Mouse (Mus musculus): ENCODE measurements at regions not wholly inside any gene's neighbourhood (a gene's known extent, or its start where the extent isn't known, plus 50 kb on each side); places are given as distances from the start of the nearest gene placed in this dataset.
"Not testable (repeated sequence)": the region's sequence is repeated elsewhere in the genome, so short reads cannot be mapped to it uniquely, and the experiment has no call there.

DNA sequence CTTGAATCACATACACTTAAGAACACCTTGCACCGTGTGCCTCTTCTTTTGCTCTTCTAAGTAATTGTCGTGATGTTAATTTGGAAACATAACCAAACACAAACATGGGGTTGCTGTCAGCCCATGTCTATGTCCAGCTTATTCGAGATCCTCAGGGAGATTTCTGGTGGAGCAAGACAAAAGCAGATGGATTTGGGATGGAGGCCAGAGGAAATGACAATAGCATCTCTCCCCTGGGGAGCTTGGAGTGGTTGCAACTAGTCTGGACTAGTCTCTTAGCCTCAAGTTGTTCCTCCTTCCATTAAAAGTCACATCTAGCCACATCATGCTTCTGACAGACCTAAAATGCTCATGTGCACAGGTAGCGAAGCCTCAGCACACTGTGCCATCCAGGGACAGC, 161.0 kb downstream of the Tomm20 start:
- DNase-seq (ENCODE audit: low read depth), result no peak
- TF ChIP-seq POLR2A (IDR thresholded peaks at IDR 0.05; ENCODE audit: borderline replicate concordance, extremely low read depth, insufficient read depth, insufficient read length, poor library complexity, severe bottlenecking) (no peak), CTCF (IDR thresholded peaks at IDR 0.05; ENCODE audit: borderline replicate concordance, extremely low read depth, insufficient read depth, insufficient read length) (no peak)

DNA sequence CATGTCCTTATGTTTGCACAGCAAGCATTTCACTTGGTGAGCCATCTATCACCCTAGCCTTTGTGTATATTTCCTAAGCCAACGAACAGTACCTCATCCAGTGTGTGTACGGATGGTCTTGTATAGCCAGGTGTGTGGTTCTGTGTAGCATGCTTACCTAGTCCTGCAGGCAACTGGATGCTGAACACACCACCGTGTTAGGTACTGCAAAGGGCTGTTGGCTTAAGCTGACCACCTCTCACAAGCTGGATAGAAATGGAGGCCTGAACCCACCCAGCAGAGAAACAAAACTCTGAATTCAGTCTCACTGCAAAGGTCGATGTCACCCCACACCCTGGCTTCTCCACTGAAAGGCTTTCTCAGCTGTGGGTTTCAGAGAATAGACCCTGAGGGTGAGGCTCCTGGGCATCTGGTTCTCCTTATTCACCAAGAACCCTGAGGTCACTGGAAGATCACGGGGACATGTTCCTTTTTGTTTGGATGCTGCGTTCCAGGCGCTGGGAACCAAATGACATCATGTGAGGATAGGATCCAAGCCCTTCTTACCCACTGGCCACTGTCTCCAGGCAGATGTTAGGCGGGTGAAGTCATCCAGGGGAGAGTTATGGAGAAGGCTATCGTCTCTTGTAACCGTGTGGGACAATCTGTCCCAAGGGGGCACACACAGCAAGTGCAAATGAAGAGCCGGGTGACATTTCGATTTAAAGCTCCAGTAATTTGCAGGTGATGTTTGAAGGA, 161.8 kb downstream of the Tomm20 start:
- DNase-seq (ENCODE audit: low read depth), result no peak
- no peak for TF ChIP-seq POLR2A (IDR thresholded peaks at IDR 0.05; ENCODE audit: borderline replicate concordance, extremely low read depth, insufficient read depth, insufficient read length, poor library complexity, severe bottlenecking)
- no peak for TF ChIP-seq CTCF (IDR thresholded peaks at IDR 0.05; ENCODE audit: borderline replicate concordance, extremely low read depth, insufficient read depth, insufficient read length)

DNA sequence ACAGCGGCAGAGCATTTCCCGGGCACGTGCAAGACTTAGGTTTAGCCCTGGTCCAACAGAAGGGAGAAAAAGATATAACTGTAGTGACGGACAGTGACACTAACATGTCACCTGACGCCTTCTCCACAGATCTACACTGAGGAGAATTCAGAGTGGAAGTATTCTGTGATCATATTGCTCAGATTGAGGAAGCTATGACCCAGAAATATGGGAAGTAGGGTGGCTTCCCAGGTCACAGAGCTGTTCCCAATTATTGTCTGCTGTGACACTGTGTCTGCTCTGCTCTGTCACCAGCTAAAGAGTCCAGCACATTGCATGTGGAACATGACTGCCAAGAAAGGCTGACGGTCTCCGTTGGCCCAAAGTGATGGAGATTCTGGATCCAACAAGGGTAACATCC, 167.0 kb downstream of the Tomm20 start:
- TF ChIP-seq POLR2A (IDR thresholded peaks at IDR 0.05; ENCODE audit: borderline replicate concordance, extremely low read depth, insufficient read depth, insufficient read length, poor library complexity, severe bottlenecking) (no peak), CTCF (IDR thresholded peaks at IDR 0.05; ENCODE audit: borderline replicate concordance, extremely low read depth, insufficient read depth, insufficient read length) (no peak)
- DNase-seq (ENCODE audit: low read depth), result no peak

DNA sequence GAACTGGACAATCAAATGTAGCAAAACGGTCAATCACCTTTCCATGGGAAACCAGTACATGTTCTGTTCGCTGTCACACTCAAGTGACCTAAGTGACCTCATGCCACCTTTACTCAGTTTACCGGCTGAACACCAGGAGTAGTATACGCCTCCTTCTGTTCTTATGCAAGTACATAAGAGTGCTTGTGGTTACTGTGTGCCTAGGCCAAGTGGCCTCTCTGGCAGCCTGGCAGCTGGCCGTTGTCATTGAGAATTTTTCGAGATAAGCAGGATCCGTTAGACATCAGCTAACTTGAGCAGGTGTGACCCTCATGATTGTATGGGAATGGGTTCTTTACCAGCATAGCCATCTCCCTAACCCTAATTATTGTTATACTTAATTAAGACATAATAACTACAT, 167.5 kb downstream of the Tomm20 start:
- no peak for DNase-seq (ENCODE audit: low read depth)
- TF ChIP-seq POLR2A (IDR thresholded peaks at IDR 0.05; ENCODE audit: borderline replicate concordance, extremely low read depth, insufficient read depth, insufficient read length, poor library complexity, severe bottlenecking), result no peak

DNA sequence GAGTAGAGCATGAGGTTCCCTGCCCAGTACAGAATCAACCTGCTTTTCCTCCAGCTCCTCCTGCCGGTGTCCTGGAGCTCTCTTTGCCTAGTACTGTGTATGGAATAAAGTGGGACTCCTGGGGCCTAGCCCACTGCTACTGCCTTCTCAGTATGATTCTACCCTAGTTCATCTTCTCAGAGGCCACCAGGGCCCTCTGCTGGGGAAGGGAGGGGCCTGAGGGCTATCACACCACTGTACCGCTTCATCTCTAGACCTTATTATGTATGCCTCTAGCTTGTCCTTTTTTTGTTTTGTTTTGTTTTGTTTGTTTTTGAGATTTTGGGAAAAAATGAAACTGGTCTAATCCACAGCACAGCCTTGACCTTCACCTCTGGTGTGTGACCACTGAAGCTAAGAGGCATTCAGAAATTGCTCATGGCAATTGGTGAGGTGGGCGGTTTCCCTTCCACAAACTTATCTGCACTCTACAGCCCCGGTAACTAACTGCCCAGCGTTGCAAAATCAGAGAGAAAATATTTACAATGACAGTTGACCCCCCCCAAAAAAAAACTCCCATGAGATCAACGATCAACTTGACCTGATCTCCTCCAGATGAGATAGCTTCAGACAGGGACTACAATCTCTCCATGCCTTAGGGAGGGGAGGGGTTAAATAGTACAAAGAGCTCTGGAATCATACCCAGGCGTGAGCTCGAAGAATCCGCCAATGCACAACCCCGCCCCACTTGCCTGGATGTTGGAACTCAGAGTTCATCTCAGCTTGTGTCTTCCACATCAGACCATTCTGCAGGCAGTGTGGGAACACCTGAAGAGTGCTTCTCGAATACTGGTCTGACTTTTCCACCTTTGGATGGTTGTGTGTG, 168.8 kb downstream of the Tomm20 start:
- no peak for DNase-seq (ENCODE audit: low read depth)
- TF ChIP-seq CTCF (IDR thresholded peaks at IDR 0.05; ENCODE audit: borderline replicate concordance, extremely low read depth, insufficient read depth, insufficient read length) (no peak), POLR2A (IDR thresholded peaks at IDR 0.05; ENCODE audit: borderline replicate concordance, extremely low read depth, insufficient read depth, insufficient read length, poor library complexity, severe bottlenecking) (no peak)

DNA sequence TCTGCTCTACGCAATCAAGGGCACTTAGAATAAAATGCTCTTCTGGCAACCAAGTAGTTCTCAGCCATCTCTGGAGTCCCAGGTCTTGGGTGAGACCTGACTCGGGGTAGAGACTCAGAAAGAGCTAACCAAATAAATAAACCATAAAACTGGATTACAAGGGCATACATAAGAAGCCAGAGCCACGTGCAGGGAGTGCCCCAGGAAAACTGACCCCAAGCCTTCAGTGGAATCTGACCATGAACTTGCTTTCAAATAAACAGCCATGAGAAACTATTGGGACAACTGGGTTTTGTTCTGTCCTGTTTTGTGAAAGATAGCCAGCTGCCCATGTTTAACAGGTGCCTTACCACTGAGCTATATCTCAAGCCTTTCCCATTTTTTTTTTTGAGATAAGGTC, 170.3 kb downstream of the Tomm20 start:
- no peak for DNase-seq (ENCODE audit: low read depth)
- TF ChIP-seq POLR2A (IDR thresholded peaks at IDR 0.05; ENCODE audit: borderline replicate concordance, extremely low read depth, insufficient read depth, insufficient read length, poor library complexity, severe bottlenecking) (no peak), CTCF (IDR thresholded peaks at IDR 0.05; ENCODE audit: borderline replicate concordance, extremely low read depth, insufficient read depth, insufficient read length) (no peak)

DNA sequence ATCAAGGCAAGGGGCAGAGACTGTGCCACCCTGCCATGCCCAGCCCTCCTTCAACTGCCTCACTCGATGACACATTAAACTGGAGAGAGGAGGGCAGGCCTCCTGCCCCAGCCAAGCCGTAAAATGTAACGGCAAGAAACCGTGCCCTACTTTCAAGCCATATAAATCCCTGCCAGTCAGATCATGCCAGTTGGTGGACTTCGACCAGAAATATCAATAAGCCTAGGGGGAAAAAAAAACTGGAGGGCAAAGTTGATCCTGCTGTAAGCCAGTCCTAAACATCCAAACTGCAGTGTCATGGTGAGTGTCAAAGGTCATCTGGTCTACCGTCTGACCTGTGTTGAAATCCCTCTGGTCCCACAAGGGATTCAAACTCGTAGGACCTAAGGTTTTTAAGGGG, 170.8 kb downstream of the Tomm20 start:
- no peak for TF ChIP-seq POLR2A (IDR thresholded peaks at IDR 0.05; ENCODE audit: borderline replicate concordance, extremely low read depth, insufficient read depth, insufficient read length, poor library complexity, severe bottlenecking)
- no peak for TF ChIP-seq CTCF (IDR thresholded peaks at IDR 0.05; ENCODE audit: borderline replicate concordance, extremely low read depth, insufficient read depth, insufficient read length)

DNA sequence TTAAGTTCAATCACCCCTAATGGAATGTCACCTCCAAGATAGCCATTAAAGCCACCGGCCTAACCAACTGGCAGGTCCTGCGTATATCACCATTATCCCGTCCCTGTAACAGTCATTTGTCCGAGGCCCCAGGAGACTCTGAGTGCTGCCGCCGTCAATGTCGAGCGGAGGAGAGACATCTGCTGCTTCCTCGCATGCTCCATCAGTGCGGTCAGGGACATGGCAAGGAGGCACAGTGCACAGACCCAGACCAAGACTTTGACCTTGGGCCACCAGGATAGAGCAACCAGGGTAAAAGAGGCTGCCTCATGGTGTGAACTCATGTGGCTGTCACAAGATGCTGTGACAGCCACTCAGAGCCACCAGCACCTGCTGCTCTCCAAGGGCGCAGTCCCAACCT, 172.9 kb downstream of the Tomm20 start:
- DNase-seq (ENCODE audit: low read depth), result no peak
- no peak for TF ChIP-seq CTCF (IDR thresholded peaks at IDR 0.05; ENCODE audit: borderline replicate concordance, extremely low read depth, insufficient read depth, insufficient read length)

More for the DNA sequence above, 170.8 kb downstream of the Tomm20 start:
- no peak for DNase-seq (ENCODE audit: low read depth)

DNA sequence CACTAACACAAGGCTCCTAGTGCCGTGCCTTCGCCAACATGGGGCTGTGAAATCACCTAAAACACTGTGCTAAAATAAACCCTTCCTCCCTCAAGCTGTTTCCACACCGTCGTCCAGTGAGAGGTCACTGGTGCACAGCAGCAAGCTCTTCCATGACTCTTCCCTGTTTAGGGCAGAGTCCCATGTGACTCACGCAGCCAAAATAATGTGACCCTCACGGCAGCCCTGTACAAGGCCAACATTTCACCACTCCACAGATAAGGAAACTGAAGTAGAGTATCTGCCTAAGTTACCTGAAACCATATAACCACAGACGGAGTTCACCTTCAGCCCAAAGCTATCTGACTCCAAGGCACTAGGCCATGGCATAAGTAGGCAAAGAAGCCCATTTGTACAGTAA, 173.4 kb downstream of the Tomm20 start:
- no peak for TF ChIP-seq CTCF (IDR thresholded peaks at IDR 0.05; ENCODE audit: borderline replicate concordance, extremely low read depth, insufficient read depth, insufficient read length)
- TF ChIP-seq POLR2A (IDR thresholded peaks at IDR 0.05; ENCODE audit: borderline replicate concordance, extremely low read depth, insufficient read depth, insufficient read length, poor library complexity, severe bottlenecking), result no peak
- DNase-seq (ENCODE audit: low read depth), result no peak

DNA sequence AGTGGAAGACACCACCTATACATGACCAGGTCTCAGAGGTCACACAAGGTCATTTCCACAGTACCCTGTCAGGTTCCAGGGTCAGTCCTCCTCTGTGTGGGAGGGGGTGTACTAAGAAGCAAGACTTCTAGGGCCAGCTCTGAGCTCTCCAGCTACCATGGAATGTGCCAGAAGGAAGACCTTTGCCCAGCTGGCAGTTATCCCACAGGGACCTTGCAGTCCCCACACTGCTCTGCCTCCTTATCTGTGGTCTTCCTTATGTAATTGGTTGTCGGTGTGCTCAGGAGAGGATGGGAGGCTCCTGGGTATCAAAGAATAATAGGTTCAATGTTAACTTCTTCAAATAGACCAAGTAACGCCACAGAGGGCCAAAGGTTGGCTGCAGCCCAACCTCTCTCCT, 175.3 kb downstream of the Tomm20 start:
- DNase-seq (ENCODE audit: low read depth), result not testable (repeated sequence)

DNA sequence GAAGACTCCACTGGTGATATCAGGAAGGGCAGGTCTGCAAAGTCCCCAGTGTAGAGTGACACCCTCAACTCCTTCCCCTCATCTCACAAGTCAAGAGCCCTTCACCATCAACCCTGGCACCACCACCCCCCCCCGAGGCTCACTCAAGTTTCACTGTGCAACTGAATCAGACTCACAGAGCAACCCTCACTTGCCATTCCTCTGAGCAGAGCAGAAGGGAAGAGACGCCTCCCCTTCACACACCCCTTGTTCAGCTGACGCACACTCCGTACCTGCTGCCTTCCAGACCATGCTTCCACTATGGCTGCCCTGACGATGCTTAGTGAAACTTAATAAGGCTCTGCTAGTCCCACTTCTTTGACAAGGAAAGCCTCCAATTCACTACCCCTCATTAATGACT, 174.4 kb upstream of the Irf2bp2 start:
- no peak for DNase-seq (ENCODE audit: low read depth)
- TF ChIP-seq CTCF (IDR thresholded peaks at IDR 0.05; ENCODE audit: borderline replicate concordance, extremely low read depth, insufficient read depth, insufficient read length) (no peak), POLR2A (IDR thresholded peaks at IDR 0.05; ENCODE audit: borderline replicate concordance, extremely low read depth, insufficient read depth, insufficient read length, poor library complexity, severe bottlenecking) (no peak)

DNA sequence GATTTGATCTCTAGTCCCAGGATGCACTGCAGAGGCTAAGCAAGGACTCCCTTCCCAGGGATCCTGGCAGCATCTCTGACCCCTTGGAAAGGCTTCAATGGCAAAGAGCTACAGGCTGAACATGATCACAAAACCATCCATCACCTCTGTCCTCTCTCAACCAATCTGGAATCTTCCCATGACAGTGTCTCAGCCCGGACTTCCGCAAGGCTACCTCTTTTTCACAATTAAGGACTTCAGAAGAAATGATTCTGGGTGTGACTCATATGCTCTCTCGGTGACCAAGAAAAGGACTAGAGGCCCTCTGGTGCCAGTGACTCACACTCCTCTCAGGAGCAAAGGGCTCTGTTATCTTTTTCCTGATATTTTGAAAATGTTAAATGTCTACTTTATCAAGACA, 173.6 kb upstream of the Irf2bp2 start:
- TF ChIP-seq POLR2A (IDR thresholded peaks at IDR 0.05; ENCODE audit: borderline replicate concordance, extremely low read depth, insufficient read depth, insufficient read length, poor library complexity, severe bottlenecking) (no peak), CTCF (IDR thresholded peaks at IDR 0.05; ENCODE audit: borderline replicate concordance, extremely low read depth, insufficient read depth, insufficient read length) (no peak)
- DNase-seq (ENCODE audit: low read depth), result no peak
